Mouse (Mus musculus): Measurements from ENCODE around the gene Cnot1.

Cnot1 gene

DNA sequence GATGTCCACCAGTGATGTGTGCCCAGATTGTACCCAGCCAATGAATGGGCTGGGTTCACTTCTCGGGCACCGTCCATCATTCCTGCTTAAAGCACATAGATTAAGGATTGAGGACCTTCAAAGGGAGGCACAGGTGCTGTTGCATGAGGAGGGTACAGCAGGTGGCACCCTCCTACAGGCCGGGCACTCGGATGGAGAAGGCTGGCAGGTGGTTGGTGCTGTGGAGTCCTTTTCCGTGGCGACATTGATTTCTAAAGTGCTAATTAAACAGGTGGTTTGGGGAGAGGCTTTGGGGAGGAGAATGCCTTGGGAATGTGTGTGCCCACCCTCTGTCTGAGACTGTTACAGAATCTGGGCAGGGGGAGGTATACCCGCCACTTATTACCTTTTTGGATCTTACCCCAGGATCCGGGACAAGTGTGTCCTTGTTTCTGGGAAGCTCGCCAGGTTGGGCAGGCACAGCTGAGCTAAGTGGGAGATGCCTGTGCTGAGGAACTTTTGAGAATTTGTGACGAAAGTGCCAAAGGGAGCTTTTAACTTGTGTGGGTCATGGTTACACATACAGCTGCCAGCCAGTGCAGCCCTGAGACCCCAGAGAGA is 119.1 kb downstream of the Cnot1 start:
- peak; percentile 60 for DNase-seq (ENCODE audit: low spot score)

DNA sequence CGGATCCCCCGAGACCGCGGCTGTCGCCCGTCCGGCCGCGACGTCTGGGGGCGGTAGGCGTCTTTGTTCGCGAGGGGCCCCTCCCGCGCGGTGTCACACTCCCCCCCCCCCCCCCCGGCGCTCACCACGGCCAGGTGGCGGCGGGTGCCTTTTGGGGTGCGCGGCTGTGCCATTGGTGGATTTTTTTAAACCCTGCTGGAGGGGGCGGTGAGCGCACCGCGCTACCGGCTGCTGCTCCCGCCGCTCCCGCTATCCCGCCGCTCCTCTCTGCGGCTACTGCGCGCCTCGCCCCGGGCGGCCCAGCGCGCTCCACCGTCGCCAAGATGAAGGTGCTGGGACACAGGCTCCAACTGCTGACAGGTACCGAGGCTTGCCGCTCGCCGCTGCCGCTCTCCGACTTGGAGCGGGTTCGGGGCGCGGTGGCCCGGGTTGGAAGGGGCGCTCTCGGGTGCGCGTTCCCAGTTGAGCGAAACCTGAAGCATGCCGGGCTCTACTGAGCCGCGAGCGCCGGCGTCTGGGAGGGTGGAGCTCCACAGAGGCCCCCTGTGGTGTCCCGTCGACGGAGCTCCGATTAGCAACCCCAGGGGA is 129.1 kb downstream of the Cnot1 start:
- no peak for DNase-seq (ENCODE audit: low spot score)

DNA sequence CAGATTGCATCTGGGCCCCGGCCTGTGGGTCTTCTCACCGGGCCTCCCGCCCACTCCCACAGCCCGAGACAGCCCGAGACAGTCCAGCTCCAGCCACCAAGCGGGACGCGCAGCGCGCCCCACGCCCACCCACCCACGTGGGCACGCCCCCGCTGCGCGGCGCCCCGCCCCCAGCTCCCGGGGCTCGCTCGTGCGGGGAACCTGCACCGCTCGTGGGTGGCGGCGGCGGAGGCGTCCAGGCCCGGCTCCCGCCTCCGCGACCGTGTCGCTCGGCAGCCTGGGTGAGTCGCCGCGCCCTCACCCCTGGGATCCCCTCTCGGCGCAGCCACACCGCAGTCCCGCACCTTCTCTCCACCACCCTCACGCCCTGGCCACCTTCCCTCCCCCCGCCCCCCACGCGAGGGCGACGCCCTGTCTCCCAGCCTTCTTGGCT is 129.7 kb downstream of the Cnot1 start:
- DNase-seq (ENCODE audit: low spot score): no peak

DNA sequence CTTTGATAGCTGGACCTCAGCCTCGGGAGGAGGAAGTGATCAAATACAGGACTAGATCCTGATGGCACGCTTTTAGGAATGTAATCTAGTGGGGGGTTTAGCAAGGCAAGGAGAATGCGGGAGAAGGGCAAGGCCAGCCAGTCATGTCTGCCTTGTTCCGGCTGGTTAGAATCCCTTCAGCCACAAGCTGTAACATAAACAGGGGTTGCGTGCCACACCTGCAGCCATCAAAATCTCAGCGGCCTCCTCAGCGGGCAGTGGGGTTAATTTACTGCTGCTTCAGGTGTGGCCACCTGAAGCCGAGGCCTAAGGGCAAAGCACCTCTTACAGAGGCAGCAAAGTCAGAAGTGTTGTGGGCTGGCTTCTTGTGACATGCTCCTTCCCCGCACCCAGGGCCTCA is 130.6 kb downstream of the Cnot1 start, which contains the start of gene Ndrg4:
Gene Ndrg4 (plus strand): TSS at position 350 of the 400 bp plus-strand sequence.
- DNase-seq (ENCODE audit: low spot score): no peak

DNA sequence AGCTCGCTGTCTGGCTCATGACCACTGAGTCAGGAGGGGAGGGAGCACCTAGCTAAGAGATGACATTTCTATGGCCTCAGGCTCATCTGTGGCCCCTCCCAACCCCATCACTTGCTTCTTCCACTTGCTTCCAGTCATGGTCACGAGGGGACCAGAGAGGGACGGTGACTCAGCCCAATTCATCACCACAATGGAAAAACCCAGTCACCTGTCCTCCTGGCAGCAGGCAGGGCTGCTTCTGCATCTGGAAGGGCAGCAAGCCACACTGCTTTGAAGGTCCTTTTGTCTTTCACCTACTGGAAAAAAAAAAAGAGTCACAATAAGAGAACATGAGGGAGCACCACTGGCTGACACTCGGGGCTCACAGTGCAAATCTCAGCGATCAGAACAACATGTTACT is 134.5 kb downstream of the Cnot1 start:
- no peak for DNase-seq (ENCODE audit: low spot score)

DNA sequence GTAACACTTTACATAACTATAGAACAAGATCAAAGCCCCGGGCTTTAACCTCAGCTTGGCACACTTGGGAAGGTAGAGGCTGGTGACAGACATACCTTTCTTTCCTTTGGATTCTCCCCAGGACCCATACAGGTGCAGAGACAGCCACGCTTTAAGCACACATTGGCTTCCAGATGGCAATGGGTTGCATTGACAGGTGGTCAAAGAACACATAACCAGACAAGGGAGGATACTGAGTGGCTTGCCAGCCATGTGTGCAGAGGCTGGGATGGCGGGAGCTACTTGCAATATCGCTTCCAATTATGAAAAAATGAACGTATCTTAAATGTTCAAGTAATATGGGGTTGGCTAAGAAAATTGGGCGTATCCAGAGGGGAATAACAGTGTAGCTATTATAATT is 135.4 kb downstream of the Cnot1 start:
- DNase-seq (ENCODE audit: low spot score): no peak

DNA sequence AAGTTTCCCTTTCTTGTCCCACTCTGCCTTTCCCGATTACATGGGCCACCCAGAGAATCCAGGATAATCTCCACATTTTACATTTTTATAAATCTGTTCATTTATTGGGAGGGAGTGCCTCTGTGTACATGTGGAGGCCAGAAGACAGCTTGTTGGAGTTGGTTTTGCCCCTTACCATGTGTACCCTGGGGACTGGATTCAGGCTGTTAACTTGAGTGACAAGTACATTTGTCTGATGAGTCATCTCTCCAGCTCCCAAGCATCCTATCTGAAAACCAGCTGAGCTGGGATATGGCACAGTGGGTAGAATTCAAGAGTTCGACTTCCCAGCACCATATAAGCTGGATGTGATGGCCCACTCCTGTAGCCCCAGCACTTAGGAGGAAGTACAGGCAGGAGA is 137.3 kb downstream of the Cnot1 start:
- DNase-seq (ENCODE audit: low spot score): no peak
